Mouse (Mus musculus) embryonic stem cell, embryonic (primary cell): Measurements from ENCODE around the gene Gm525.

Experiments
- CTCF ChIA-PET, 4 experiments: fragments of 300-600 bp in 2 of 4; fragments of 350-600 bp in 2 of 4; sonication (Branson Sonifier 250); formaldehyde crosslinking; loops; one replicate each; lab custom pipeline; 2022; ENCODE audit warnings: inconsistent platforms in 2 of 4; lab: Charles Lee
- POLR2A ChIA-PET, 4 experiments: fragments of 300-600 bp in 2 of 4; fragments of 350-600 bp in 2 of 4; sonication (Branson Sonifier 250); formaldehyde crosslinking; loops; one replicate each; lab custom pipeline; 2022; ENCODE audit warnings: antibody characterized with exemption in 4 of 4, inconsistent platforms in 1 of 4; lab: Charles Lee

The Gm525 gene

DNA sequence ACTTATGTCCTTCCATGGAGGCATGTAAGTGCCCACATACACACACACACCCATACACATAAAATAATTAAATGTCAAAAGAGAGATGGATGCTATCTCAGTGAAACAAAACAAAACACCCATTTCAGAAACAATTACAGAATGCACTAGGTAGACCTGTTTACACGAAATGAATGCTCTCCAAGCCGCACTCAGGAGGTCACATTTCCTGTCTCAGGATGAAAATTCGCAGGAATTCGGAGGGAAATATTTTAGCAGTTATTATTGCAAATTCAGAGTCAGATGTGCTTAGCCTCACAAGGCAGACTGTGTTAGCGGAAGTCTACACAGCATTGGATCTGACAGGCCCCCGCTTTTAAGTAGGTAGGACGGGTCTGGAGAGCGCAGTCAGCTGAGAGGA, at the start of gene Gm525:
Gene Gm525, plus strand, starts transcription at position 301 of the 400 bp plus-strand sequence.
- POLR2A ChIA-PET = interaction anchor here in 2 of 4 experiments (0.7 to 2.3 kb wide), 3 partner anchors 10 to 1860 kb away, joined by 3 to 9 read pairs (median 6); no protein-coding TSS in a partner anchor
- CTCF ChIA-PET = interaction anchor here in 2 of 4 experiments (1.1 kb wide), 2 partner anchors 8 to 80 kb away, joined by 3 to 4 read pairs; no protein-coding TSS in a partner anchor

- ChIA-PET POLR2A (interaction anchor here in 3 of 4 experiments (0.6 to 11.1 kb wide), 10 partner anchors 8 to 107 kb away, joined by 3 to 218 read pairs (median 3); partner anchors contain the start of gene Trim25 (in 2 of the 3)), CTCF (interaction anchor here in 1 of 4 experiments (0.7 kb wide), 1 partner anchor 34 kb away, joined by 3 read pairs; no protein-coding TSS in a partner anchor)
These were observed 49.3 kb upstream of the Gm525 start for GRCm38 (mm10) chr11:89024181-89024881.

- ChIA-PET CTCF (interaction anchor here in 1 of 4 experiments (1.6 kb wide), 1 partner anchor 32 kb away, joined by 5 read pairs; no protein-coding TSS in a partner anchor), POLR2A (interaction anchor here in 2 of 4 experiments (0.8 to 1.9 kb wide), 7 partner anchors 16 to 33 kb away, joined by 3 to 12 read pairs (median 3); no protein-coding TSS in a partner anchor)
These were observed 48.0 kb upstream of the Gm525 start for GRCm38 (mm10) chr11:89025603-89026002.

- ChIA-PET POLR2A (interaction anchor here in 3 of 4 experiments (0.6 to 1.9 kb wide), 9 partner anchors 9 to 1113 kb away, joined by 3 to 12 read pairs (median 3); no protein-coding TSS in a partner anchor), CTCF (interaction anchor here in 2 of 4 experiments (0.6 to 1.6 kb wide), 5 partner anchors 14 to 50 kb away, joined by 3 to 5 read pairs (median 3); no protein-coding TSS in a partner anchor)
These were observed 47.5 kb upstream of the Gm525 start for GRCm38 (mm10) chr11:89026117-89026516.

DNA sequence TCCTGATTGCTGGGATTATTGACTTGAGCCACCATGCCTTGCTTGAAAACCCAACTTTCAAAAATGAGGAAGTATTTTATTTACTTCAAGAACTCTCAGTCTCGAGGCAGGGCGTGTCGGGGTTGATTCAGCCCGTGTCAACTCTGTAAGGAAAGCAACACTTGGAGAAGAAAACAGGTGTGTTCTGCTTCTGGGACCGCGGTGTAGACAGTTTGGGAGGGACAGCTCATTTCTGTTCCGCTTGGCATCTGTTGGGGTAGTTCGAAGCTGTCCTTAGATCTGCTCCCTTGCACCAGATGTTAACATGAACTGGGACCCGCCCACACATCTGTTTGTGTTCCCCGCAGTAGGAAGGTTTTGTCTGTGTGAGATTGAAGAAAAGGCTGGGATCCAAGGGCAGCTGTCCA, 45.7 kb upstream of the Gm525 start:
- ChIA-PET CTCF (interaction anchor here in 3 of 4 experiments (1.0 to 3.9 kb wide), 6 partner anchors 12 to 52 kb away, joined by 3 to 15 read pairs (median 3); no protein-coding TSS in a partner anchor), POLR2A (interaction anchor here in 3 of 4 experiments (0.5 to 5.2 kb wide), 20 partner anchors 9 to 118 kb away, joined by 3 to 61 read pairs (median 4); partner anchors contain the start of genes Coil (in 1 of the 3) and Trim25 (in 1 of the 3))

GRCm38 (mm10) chr11:89028871-89029405, 44.7 kb upstream of the Gm525 start:
- ChIA-PET POLR2A (interaction anchor here (0.6 to 5.2 kb wide), 39 partner anchors 7 to 96 kb away, joined by 3 to 61 read pairs (median 4); partner anchors contain the start of genes Coil (in 1 of the 4) and Trim25 (in 1 of the 4)), CTCF (interaction anchor here (0.7 to 3.9 kb wide), 13 partner anchors 8 to 53 kb away, joined by 3 to 18 read pairs (median 4); no protein-coding TSS in a partner anchor)

- POLR2A ChIA-PET = interaction anchor here (0.6 to 5.2 kb wide), 43 partner anchors 9 to 101 kb away, joined by 3 to 61 read pairs (median 5); partner anchors contain the start of genes Dgke (in 1 of the 4) and Trim25 (in 1 of the 4)
These were observed 43.1 kb upstream of the Gm525 start for GRCm38 (mm10) chr11:89030552-89030951.

GRCm38 (mm10) chr11:89031189-89031588, 42.5 kb upstream of the Gm525 start:
- ChIA-PET CTCF (interaction anchor here (0.6 to 3.9 kb wide), 10 partner anchors 9 to 45 kb away, joined by 3 to 18 read pairs (median 4); no protein-coding TSS in a partner anchor), POLR2A (interaction anchor here (0.9 to 5.2 kb wide), 23 partner anchors 8 to 58 kb away, joined by 3 to 61 read pairs (median 8); partner anchors contain the start of genes Dgke (in 1 of the 4) and Trim25 (in 1 of the 4))

More at GRCm38 (mm10) chr11:89030552-89030951, 43.1 kb upstream of the Gm525 start:
- CTCF ChIA-PET = interaction anchor here (0.5 to 3.9 kb wide), 16 partner anchors 9 to 44 kb away, joined by 3 to 18 read pairs (median 4); no protein-coding TSS in a partner anchor

- CTCF ChIA-PET = interaction anchor here (0.6 to 5.0 kb wide), 12 partner anchors 37 to 58 kb away, joined by 3 to 30 read pairs (median 3); no protein-coding TSS in a partner anchor
- POLR2A ChIA-PET = interaction anchor here (0.6 to 2.8 kb wide), 16 partner anchors 10 to 64 kb away, joined by 3 to 17 read pairs (median 3); partner anchors contain the start of gene Coil (in 1 of the 4)
These were observed 39.0 kb upstream of the Gm525 start for GRCm38 (mm10) chr11:89034592-89034991.

DNA sequence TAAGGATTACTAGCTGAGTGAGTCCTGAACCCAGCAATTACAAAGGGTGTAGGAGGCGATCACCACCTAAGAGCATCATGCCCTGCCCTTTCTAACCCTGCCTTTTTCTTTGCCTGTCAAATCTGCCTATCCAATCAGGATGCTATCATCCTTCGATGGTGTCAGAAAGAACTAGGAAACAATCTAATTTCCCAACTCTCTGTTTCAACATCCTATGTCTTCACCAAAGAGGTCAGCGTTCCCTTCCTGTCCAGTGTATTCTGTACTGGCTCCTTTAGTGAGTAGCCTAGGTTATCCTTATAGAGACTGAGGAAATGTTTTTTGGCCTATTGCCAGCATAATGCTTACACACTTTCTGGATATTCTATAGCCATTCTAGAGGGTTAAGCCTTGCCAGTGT, 38.1 kb upstream of the Gm525 start:
- CTCF ChIA-PET = interaction anchor here in 2 of 4 experiments (1.1 to 5.0 kb wide), 4 partner anchors 13 to 42 kb away, joined by 3 to 30 read pairs (median 13); no protein-coding TSS in a partner anchor
- POLR2A ChIA-PET = interaction anchor here in 3 of 4 experiments (1.1 to 2.8 kb wide), 3 partner anchors 13 to 40 kb away, joined by 3 to 17 read pairs (median 3); no protein-coding TSS in a partner anchor

- POLR2A ChIA-PET = interaction anchor here in 2 of 4 experiments (0.8 to 4.5 kb wide), 6 partner anchors 9 to 49 kb away, joined by 3 to 25 read pairs (median 3); no protein-coding TSS in a partner anchor
- CTCF ChIA-PET = interaction anchor here in 2 of 4 experiments (0.7 to 4.0 kb wide), 8 partner anchors 8 to 114 kb away, joined by 3 to 18 read pairs (median 5); partner anchors contain the start of gene Trim25 (in 1 of the 2)
These were observed 35.1 kb upstream of the Gm525 start for GRCm38 (mm10) chr11:89038496-89038895.

DNA sequence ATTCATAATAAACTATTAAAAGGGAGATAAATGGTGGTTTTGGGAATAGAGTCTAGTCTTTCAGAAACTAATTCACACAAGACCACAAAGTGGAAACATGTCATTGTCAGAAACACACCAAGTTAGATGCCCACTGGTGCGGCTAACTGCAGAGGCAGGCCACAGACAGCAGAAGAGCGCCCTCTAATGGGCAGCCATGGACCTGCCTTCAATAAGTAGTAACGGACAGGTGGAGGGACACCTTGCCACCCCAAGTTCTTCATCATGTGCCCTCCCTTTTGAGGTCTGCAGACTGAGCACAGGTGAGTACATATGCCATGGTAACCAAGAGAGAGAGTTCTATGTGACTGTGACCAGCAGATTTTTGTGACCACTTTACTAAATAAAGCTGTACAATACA, 34.3 kb upstream of the Gm525 start:
- CTCF ChIA-PET = interaction anchor here (0.5 to 4.0 kb wide), 22 partner anchors 9 to 115 kb away, joined by 3 to 18 read pairs (median 4); partner anchors contain the start of gene Trim25 (in 1 of the 4)
- POLR2A ChIA-PET = interaction anchor here in 2 of 4 experiments (0.7 to 4.5 kb wide), 17 partner anchors 8 to 71 kb away, joined by 3 to 30 read pairs (median 4); no protein-coding TSS in a partner anchor

GRCm38 (mm10) chr11:89041073-89041472, 32.6 kb upstream of the Gm525 start:
- CTCF ChIA-PET = interaction anchor here in 2 of 4 experiments (0.6 to 4.0 kb wide), 4 partner anchors 11 to 262 kb away, joined by 3 to 18 read pairs (median 4); no protein-coding TSS in a partner anchor
- POLR2A ChIA-PET = interaction anchor here in 3 of 4 experiments (0.6 to 4.5 kb wide), 22 partner anchors 9 to 390 kb away, joined by 3 to 30 read pairs (median 5); no protein-coding TSS in a partner anchor

DNA sequence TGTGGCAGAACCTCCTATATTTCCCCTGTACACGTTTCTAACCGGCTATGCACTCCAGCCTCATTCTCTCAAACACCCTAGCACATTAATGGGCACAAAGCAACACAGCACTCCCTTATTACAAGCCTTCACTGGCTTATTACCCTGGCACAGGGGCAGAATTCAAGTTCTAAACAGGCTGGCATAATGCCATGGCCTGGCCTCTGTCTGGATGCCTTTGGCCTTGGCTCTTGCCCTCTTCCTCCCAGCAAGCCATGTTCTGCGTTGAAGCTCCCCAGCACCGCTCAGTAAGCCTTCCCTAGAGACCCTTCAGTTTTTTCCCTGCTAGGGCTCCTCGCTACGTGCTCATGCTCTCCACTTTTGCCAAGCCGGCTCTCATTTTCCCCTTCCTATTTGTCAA, 30.6 kb upstream of the Gm525 start:
- CTCF ChIA-PET = no interaction called here
- POLR2A ChIA-PET = interaction anchor here in 2 of 4 experiments (1.0 to 3.9 kb wide), 7 partner anchors 12 to 74 kb away, joined by 3 to 30 read pairs (median 7); no protein-coding TSS in a partner anchor

DNA sequence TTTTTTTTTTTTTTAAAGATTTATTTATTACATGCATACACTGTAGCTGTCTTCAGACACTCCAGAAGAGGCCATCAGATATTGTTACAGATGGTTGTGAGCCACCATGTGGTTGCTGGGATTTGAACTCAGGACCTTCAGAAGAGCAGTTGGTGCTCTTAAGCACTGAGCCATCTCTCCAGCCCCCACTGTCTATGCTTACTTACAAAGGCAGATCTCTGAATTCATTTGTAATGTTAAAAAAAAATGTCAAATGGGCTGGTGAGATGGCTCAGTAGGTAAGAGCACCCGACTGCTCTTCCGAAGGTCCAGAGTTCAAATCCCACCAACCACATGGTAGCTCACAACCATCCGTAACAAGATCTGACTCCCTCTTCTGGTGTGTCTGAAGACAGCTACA, 28.1 kb upstream of the Gm525 start:
- ChIA-PET CTCF (interaction anchor here (0.6 to 1.6 kb wide), 8 partner anchors 13 to 71 kb away, joined by 3 to 5 read pairs (median 4); no protein-coding TSS in a partner anchor), POLR2A (interaction anchor here (0.6 to 4.9 kb wide), 27 partner anchors 9 to 933 kb away, joined by 3 to 27 read pairs (median 5); partner anchors contain the start of gene Trim25 (in 2 of the 4))

- ChIA-PET CTCF (interaction anchor here (0.5 to 1.6 kb wide), 9 partner anchors 12 to 72 kb away, joined by 3 to 5 read pairs (median 3); no protein-coding TSS in a partner anchor), POLR2A (interaction anchor here (0.6 to 4.9 kb wide), 24 partner anchors 9 to 932 kb away, joined by 3 to 27 read pairs (median 6); partner anchors contain the start of gene Trim25 (in 1 of the 4))
These were observed 27.6 kb upstream of the Gm525 start for GRCm38 (mm10) chr11:89046021-89046420.
